Mouse (Mus musculus) frontal cortex, adult 2 months (tissue): ENCODE results near the gene Nek6. TPM values are rescaled to one million over a fixed set of nuclear protein-coding genes. Genes with fewer than 3 reads are reported as not detected.

Experiments
- DNase-seq, 2 experiments: peaks; one replicate each; pipeline ENCODE4 v3.0.0; 2022; ENCODE audit warnings: low spot score in 1 of 2; ENCODE audit errors: extremely low spot score in 1 of 2
- polyA plus RNA-seq: library from polyadenylated mRNA; depleted of rRNA; stranded (reverse); fragments of >200 nt; gene quantifications from 2 replicates; pipeline ENCODE4 v1.2.3, GENCODE M21; 2012

The Nek6 gene
- polyA plus RNA-seq, 1 experiment = 25.8 TPM

- DNase-seq = no peak
Measured at GRCm38 (mm10) chr2:38507181-38507580, 4.3 kb upstream of the Nek6 start.

DNA sequence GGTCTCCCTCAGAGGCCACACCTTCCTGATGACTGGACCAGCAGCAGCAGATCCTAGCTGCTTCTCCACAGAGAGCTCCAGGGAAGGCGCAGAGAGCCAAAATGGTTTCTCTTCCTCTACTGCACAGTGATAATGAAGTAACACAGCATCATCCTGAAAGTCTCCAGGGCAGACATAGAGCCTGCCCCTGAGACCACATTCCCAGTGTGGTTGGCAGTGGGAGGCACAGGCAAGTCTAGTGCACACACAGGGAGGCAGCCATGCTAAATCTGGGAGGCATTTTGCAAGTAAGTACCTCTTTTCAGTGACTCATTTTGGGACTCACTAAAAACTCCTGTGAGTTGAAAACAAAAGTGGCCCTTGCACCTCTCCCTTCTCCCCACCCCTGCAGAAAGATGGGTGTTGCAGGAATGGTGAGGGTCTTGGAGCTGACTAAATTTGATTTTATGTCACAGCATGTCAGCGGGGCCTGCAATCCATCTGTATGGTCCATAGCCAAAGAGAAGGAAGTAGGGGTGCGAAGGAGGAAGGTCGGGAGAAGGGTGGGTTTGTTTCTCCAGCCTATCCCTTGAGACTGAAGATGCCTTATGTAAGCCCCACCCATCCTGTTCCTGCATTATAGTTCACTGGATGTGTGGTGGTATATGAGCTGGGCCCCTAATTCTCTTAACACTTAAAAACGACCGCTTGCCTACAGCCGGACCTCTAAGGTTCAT is 2.3 kb upstream of the Nek6 start:
- DNase-seq = no peak

GRCm38 (mm10) chr2:38510120-38510519 is 1.3 kb upstream of the Nek6 start:
- peak; percentile 35 to 60 for DNase-seq

- peak in 1 of 2 experiments; percentile 54 for DNase-seq
Measured at GRCm38 (mm10) chr2:38512308-38513182, 1.1 kb downstream of the Nek6 start.

- DNase-seq = no peak
Measured at GRCm38 (mm10) chr2:38513183-38513529, 1.7 kb downstream of the Nek6 start.

- peak in 1 of 2 experiments; percentile 26 for DNase-seq
Measured at GRCm38 (mm10) chr2:38514411-38514810, 3.0 kb downstream of the Nek6 start.

DNA sequence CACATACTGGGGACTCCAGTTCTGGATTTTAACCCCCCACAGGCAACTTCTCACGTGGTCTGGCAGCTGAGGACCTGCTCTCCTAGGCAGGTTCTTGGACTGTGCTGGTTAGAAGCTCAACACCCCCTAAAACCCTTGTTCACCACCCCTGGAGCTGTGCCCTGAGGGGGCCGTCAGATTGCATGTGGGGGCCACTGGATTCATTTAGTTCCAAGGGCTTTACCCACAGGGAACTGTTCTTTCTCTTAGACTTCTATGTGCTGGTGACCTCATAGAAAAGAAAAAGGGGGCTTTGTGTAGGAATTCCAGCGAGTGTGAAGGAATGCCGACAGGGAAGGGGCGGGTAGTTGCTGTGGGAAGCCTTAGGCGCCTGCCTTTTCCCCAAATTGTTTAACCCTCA is 4.0 kb downstream of the Nek6 start:
- no peak for DNase-seq

DNA sequence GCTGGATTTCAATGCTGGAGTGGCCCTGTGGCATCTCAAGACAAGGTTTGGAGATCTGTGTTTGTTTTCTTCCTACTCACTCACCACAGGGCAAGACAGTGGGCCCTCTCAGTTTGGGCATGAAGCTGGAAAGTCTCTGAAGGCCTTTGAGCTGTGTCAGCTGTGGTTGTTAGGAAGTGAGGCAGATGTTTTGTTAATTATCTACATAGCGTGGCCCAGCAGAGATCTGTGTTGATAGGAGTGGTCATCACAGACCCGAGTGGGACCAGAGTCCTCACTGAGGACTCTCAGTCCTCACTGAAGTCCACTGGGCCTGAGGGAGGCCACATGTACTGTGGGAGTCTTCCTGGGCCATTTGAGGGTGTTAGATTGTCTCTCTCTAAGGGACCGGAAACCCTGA is 5.0 kb downstream of the Nek6 start:
- DNase-seq = no peak

- no peak for DNase-seq
Measured at GRCm38 (mm10) chr2:38517045-38517444, 5.6 kb downstream of the Nek6 start.

DNA sequence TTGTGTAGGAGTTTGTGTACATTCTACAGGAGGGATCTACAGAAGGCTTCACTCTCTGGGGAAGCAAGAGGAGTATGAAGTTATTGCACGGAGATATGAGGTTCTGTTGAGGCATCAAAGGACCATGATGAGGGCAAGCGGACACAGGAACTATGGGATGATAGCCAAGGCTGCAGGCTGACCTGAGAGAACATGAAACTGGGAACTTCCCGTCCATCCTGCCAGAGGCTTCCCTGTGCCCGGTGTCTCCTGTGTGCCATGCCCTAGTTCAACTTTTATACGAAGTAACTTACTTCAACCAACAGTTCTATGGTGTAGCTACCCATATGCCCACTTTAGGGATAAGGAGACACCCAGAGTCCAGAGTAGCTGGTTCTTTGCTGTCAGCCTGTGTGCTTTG is 7.3 kb downstream of the Nek6 start:
- DNase-seq = no peak

DNA sequence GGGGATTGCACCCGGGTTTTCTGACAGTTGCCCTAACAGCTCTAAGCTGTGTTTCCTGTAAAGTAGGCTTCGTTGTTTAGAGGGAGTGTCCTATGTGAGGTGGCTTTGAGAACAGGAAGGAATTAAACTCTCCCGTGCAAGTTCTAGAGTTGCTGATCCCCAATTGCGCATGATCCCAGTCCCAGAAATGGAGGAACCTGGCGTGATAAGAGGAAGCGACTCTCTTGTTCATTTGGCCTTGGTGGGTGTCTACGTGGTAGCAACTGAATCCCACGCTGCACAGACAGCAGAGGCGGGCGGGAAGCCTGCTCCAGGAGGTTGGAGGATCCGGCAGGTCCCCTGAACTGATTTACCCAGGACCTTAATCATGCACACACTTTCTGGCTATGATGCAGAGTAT is 8.5 kb downstream of the Nek6 start:
- no peak for DNase-seq

GRCm38 (mm10) chr2:38521618-38522017 is 10.2 kb downstream of the Nek6 start:
- no peak for DNase-seq

DNA sequence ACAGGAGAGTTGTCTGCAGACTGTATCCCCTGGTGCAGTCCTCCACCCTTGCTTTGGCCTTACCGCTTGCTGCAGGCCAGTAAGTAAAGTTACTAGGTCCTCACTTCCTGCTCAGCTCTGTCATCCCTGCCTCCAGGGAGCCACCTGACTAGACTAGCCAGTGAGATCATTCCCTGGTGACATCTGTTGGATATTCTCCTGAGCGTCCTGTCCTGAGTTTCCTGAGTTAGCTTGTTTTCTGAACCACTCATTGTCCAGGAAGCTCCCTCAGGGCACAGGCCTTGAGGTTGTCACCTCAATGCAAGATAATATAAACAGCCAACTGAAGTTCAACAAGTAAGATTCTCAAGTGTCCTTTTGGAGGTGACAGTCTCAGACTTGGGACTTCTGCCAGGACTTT is 10.9 kb downstream of the Nek6 start:
- DNase-seq = no peak

GRCm38 (mm10) chr2:38523781-38524445 is 12.5 kb downstream of the Nek6 start:
- no peak for DNase-seq

- no peak for DNase-seq
Measured at GRCm38 (mm10) chr2:38525034-38525433, 13.6 kb downstream of the Nek6 start.

DNA sequence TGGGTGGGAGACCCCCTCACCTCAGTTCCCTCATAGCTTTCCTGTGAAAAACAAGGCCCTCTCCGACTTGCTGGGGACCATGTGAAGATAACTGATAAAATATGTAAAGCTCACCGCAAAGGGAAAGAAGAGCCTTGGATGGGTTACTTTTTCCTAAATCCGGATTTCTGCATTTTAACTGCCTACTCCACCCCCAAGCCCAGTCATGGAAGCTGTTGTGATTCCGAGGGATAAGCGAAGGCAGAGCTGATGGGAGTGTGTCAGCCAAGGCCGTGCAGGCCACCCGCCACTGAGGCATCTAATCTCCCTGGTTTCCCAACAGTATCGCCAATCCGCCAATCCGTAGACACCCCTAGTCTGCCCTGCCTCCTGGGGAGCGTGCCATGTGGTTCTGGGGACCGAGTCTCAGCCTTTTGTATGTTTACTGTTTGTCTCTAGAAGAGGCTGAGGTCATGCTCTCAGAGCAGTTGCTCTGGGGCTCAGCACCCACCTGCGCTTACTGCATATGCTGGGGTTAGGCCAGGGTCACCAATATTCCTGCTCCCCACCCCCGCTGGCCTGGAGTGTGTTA is 18.2 kb downstream of the Nek6 start:
- DNase-seq = peak in 1 of 2 experiments; percentile 28

DNA sequence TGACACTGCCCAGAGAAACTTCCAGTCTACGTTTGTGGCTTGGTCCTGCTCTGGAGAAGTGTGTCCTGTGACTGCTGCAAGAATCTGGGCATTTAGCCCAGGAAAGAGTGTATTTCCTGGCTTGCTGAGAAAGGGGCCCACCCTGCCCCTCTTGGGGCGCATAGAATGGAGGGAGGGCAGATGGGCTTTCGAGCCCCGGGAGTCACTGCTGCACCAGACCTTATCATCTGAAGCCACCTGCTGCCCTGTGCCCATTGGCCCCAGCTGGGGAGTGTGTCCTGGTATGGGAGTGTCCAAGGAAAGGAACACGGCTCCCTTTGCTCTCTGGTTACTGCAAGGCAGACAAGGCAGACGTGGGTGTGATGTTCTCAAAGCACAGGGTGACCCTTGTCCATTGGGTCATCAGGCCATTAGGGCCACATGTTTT is 19.5 kb downstream of the Nek6 start:
- no peak for DNase-seq

GRCm38 (mm10) chr2:38533322-38533721 is 21.9 kb downstream of the Nek6 start:
- DNase-seq = no peak

DNA sequence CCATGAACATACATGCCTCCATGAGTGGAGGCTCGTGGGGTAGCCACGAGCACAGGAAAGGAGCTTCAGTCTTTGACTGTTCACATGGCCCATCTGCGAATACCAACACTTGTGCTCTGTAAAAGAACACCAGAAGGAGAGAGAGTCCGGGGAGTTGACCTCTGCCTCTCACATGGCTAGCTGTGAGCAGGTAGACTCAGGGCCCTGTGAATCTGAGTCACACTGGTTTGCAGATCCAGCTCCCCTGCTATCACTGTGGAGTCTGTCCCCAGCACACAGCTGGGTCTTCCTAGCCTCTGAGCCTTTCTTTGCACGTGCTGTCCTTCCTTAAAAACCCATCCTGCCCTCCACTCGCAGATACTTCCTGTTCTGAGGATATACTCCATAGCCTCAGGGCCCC is 22.3 kb downstream of the Nek6 start:
- no peak for DNase-seq

DNA sequence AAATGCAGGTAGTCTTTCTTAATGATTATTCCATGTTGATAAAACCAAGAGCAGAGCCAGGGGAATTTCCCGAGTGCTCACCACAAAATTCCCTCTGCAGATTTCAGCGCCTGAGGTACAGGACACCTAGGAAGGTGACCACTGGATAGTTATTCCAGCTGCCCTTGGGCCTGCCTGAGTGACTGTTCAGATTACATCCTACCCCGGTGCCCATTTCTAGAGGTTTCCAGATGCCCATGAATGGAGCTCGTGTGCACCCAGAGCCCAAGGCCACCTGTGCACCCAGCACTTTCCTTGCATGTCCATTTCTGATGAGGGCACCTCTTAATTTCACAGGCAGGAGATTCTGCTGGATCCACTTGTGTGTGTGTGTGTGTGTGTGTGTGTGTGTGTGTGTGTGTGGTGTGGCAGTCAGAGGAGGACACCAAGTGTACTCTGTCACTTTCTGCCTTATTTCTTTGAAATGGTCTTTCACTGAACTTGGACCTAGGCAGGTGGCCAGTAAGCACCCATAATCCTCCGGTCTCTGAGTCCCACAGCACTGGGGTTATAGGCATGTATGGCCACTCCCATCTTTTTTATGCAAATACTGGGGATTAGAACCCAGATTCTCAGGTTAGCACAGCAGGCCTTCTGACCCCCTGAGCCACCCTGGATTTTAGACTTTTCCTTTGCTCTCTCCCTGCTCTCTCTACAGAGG is 22.9 kb downstream of the Nek6 start:
- no peak for DNase-seq
